Mouse (Mus musculus) myocyte (in vitro differentiated cells): ENCODE results near the gene Cwc22.

Experiments used
- E2F4 ChIP-seq: IDR thresholded peaks from one replicate; pipeline ENCODE4 v1.6.1; 2011; ENCODE audit warnings: mild to moderate bottlenecking, control low read depth, moderate library complexity; ENCODE audit not compliant: insufficient read depth
- MAX ChIP-seq: IDR thresholded peaks from one replicate; pipeline ENCODE4 v1.6.1; 2011; ENCODE audit warnings: low read depth, mild to moderate bottlenecking, control low read depth
- MYOG ChIP-seq, 3 experiments: IDR thresholded peaks; one replicate each; pipeline ENCODE4 v1.6.1; 2011; ENCODE audit warnings: control low read depth in 2 of 3, low read depth in 2 of 3, mild to moderate bottlenecking in 2 of 3; ENCODE audit not compliant: insufficient read length in 2 of 3, control insufficient read depth in 1 of 3, insufficient read depth in 1 of 3
- POLR2A ChIP-seq: IDR thresholded peaks from one replicate; pipeline ENCODE4 v1.6.1; 2011; ENCODE audit warnings: low read depth, mild to moderate bottlenecking, control low read depth, moderate library complexity; ENCODE audit not compliant: insufficient read length
- POLR2AphosphoS2 ChIP-seq: IDR thresholded peaks from one replicate; pipeline ENCODE4 v1.6.1; 2011; ENCODE audit warnings: low read depth, control low read depth; ENCODE audit not compliant: insufficient read length
- TCF12 ChIP-seq: IDR thresholded peaks from one replicate; pipeline ENCODE4 v1.6.1; 2011; ENCODE audit warnings: mild to moderate bottlenecking, control low read depth; ENCODE audit not compliant: poor library complexity, insufficient read depth, severe bottlenecking
- TCF3 ChIP-seq: IDR thresholded peaks from one replicate; pipeline ENCODE4 v1.6.1; 2011; ENCODE audit warnings: low read depth, control low read depth; ENCODE audit not compliant: insufficient read length
- USF1 ChIP-seq: IDR thresholded peaks from one replicate; pipeline ENCODE4 v1.6.1; 2011; ENCODE audit warnings: low read depth, mild to moderate bottlenecking, control low read depth, moderate library complexity

DNA sequence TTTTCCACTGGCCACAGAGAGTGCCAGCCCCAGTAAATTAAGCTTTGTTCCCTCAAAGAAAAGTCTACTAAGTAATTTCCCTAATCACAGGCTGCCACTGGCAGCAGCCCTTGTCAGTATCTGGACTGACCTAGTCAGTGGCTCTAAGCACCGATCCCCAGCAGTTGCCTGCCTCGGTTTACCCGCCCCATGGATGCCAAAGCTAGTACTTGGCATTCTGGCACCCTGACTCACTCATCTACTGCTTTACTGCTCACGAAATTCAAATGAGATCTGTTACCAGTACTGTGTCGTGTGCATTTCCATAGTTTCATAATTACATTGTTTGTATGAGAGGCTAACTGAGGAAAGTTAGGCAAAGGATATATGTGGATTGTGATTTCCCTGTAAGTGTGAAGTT is 44.9 kb downstream of the Cwc22 start:
- TF ChIP-seq POLR2A (no peak), USF1 (no peak), MAX (no peak), MYOG (IDR thresholded peaks at IDR 0.05; ENCODE audit: control insufficient read depth in 1 of 3, insufficient read depth in 1 of 3, insufficient read length in 2 of 3, low read depth in 2 of 3) (no peak), POLR2AphosphoS2 (no peak), TCF3 (no peak), TCF12 (no peak), E2F4 (no peak)
